Mouse (Mus musculus) liver, embryonic 16.5 days (tissue): Measurements from ENCODE around the gene Epha4. TPM values are rescaled to one million over a fixed set of nuclear protein-coding genes. Genes with fewer than 3 reads are reported as not detected.

Source experiments
- ATAC-seq: fragments of 200-750 bp; cut with Nextera tagmentation; 2 replicates; pipeline ENCODE4 v1.8.0; 2017; ENCODE audit warnings: low read depth, mild to moderate bottlenecking, moderate number of reproducible peaks, moderate library complexity
- H3K27ac ChIP-seq: fragments of 300-500 bp; sonication (generic); 2 replicates; pipeline ENCODE4 v1.5.1; 2014; ENCODE audit warnings: mild to moderate bottlenecking, low read length
- H3K27me3 ChIP-seq: fragments of 300-500 bp; sonication (generic); 2 replicates; pipeline ENCODE4 v1.6.1; 2014; ENCODE audit warnings: low read depth, low read length, mixed read lengths; ENCODE audit not compliant: control insufficient read depth, insufficient read depth
- H3K36me3 ChIP-seq: fragments of 300-500 bp; sonication (generic); 2 replicates; pipeline ENCODE4 v1.6.1; 2014; ENCODE audit warnings: mild to moderate bottlenecking; ENCODE audit not compliant: control insufficient read depth, insufficient read depth
- H3K4me1 ChIP-seq: fragments of 300-500 bp; sonication (generic); 2 replicates; pipeline ENCODE4 v1.6.1; 2014; ENCODE audit warnings: low read depth, low read length, mixed read lengths; ENCODE audit not compliant: control insufficient read depth
- H3K4me2 ChIP-seq: fragments of 300-500 bp; sonication (generic); 2 replicates; pipeline ENCODE4 v1.6.1; 2014; ENCODE audit warnings: low read depth, low read length, mixed read lengths
- H3K4me3 ChIP-seq: fragments of 300-500 bp; sonication (generic); 2 replicates; pipeline ENCODE4 v1.5.1; 2014; ENCODE audit warnings: low read depth, mild to moderate bottlenecking, low read length
- H3K9ac ChIP-seq: fragments of 300-500 bp; sonication (generic); 2 replicates; pipeline ENCODE4 v1.6.1; 2014; ENCODE audit warnings: low read depth, low read length
- H3K9me3 ChIP-seq: fragments of 300-500 bp; sonication (generic); replicated peaks from 2 replicates; pipeline ENCODE4 v1.6.1; 2016; ENCODE audit warnings: low read length; ENCODE audit not compliant: control insufficient read depth
- WGBS: fragments of 180-500 bp; shearing (Covaris S2); extraction: QIAGEN DNeasy Blood & Tissue Kit; methylation state at CpG from one replicate; pipeline ENCODE4 v1.1.7; 2014; ENCODE audit not compliant: insufficient replicate concordance; 5-methylcytosine and 5-hydroxymethylcytosine counted together
- polyA plus RNA-seq: library from polyadenylated mRNA; unstranded; fragments of >200 nt; fragmentation: Nextera tagmentation; extraction: Ambion mirVana; gene quantifications from 2 replicates; pipeline ENCODE4 v1.2.1, GENCODE M21; 2015

Gene Epha4
- polyA plus RNA-seq, 1 experiment from 2014 or later = 0.30 TPM

- no peaks in the 10 kb centered on the region for H3K36me3 ChIP-seq
- H3K4me2 ChIP-seq = no peak overlapping the region
- WGBS = 48% methylated on average over 9 of the region's 9 CpGs
- H3K9me3 ChIP-seq = no peaks in the 10 kb centered on the region
- no peak overlapping the region for H3K27ac ChIP-seq
- ATAC-seq = no peak
- H3K27me3 ChIP-seq = no peaks in the 10 kb centered on the region
- no peak overlapping the region for H3K9ac ChIP-seq
- no peak overlapping the region for H3K4me3 ChIP-seq
- no peaks in the 10 kb centered on the region for H3K4me1 ChIP-seq
Measured at GRCm38 (mm10) chr1:77412871-77413669, 101.8 kb downstream of the Epha4 start.

- H3K4me2 ChIP-seq = no peak overlapping the region
- H3K4me3 ChIP-seq = no peak overlapping the region
- 42% methylated on average over 13 of the region's 13 CpGs for WGBS
- no peaks in the 10 kb centered on the region for H3K36me3 ChIP-seq
- H3K27ac ChIP-seq = no peak overlapping the region
- no peaks in the 10 kb centered on the region for H3K27me3 ChIP-seq
- H3K9ac ChIP-seq = no peak overlapping the region
- H3K4me1 ChIP-seq = no peaks in the 10 kb centered on the region
- H3K9me3 ChIP-seq = no peaks in the 10 kb centered on the region
- no peak for ATAC-seq
Measured at GRCm38 (mm10) chr1:77412285-77412684, 102.6 kb downstream of the Epha4 start.

- H3K4me2 ChIP-seq = no peak overlapping the region
- 81% methylated on average over 4 of the region's 4 CpGs for WGBS
- H3K27ac ChIP-seq = no peak overlapping the region
- H3K9me3 ChIP-seq = no peaks in the 10 kb centered on the region
- no peaks in the 10 kb centered on the region for H3K4me1 ChIP-seq
- H3K9ac ChIP-seq = no peak overlapping the region
- no peak for ATAC-seq
- H3K36me3 ChIP-seq = no peaks in the 10 kb centered on the region
- no peak overlapping the region for H3K4me3 ChIP-seq
- H3K27me3 ChIP-seq = no peaks in the 10 kb centered on the region
Measured at GRCm38 (mm10) chr1:77411222-77411621, 103.7 kb downstream of the Epha4 start.

- Histone ChIP-seq H3K4me2 (no peak overlapping the region), H3K27ac (no peak overlapping the region), H3K9me3 (no peaks in the 10 kb centered on the region), H3K4me3 (no peak overlapping the region), H3K27me3 (no peaks in the 10 kb centered on the region), H3K4me1 (no peaks in the 10 kb centered on the region), H3K36me3 (no peaks in the 10 kb centered on the region), H3K9ac (no peak overlapping the region)
- WGBS = 68% methylated on average over 2 of the region's 2 CpGs
- no peak for ATAC-seq
Measured at GRCm38 (mm10) chr1:77410716-77411115, 104.2 kb downstream of the Epha4 start.

- ATAC-seq = no peak
- H3K9ac ChIP-seq = no peak overlapping the region
- no peaks in the 10 kb centered on the region for H3K27me3 ChIP-seq
- 53% methylated on average over 3 of the region's 3 CpGs for WGBS
- no peaks in the 10 kb centered on the region for H3K36me3 ChIP-seq
- no peak overlapping the region for H3K4me2 ChIP-seq
- no peaks in the 10 kb centered on the region for H3K4me1 ChIP-seq
- H3K9me3 ChIP-seq = no peaks in the 10 kb centered on the region
- H3K27ac ChIP-seq = no peak overlapping the region
- H3K4me3 ChIP-seq = no peak overlapping the region
Measured at GRCm38 (mm10) chr1:77410153-77410552, 104.7 kb downstream of the Epha4 start.

- Histone ChIP-seq H3K4me3 (no peak overlapping the region), H3K27ac (no peak overlapping the region), H3K9ac (no peak overlapping the region), H3K36me3 (no peaks in the 10 kb centered on the region), H3K4me2 (no peak overlapping the region), H3K4me1 (no peaks in the 10 kb centered on the region), H3K27me3 (no peaks in the 10 kb centered on the region), H3K9me3 (no peaks in the 10 kb centered on the region)
- 83% methylated on average over 8 of the region's 8 CpGs for WGBS
- ATAC-seq = no peak
Measured at GRCm38 (mm10) chr1:77409509-77409908, 105.4 kb downstream of the Epha4 start.

- no peaks in the 10 kb centered on the region for H3K27me3 ChIP-seq
- no peaks in the 10 kb centered on the region for H3K4me1 ChIP-seq
- H3K4me2 ChIP-seq = no peak overlapping the region
- no peak for ATAC-seq
- no peaks in the 10 kb centered on the region for H3K36me3 ChIP-seq
- WGBS = 12% methylated on average over 9 of the region's 9 CpGs
- H3K9me3 ChIP-seq = no peaks in the 10 kb centered on the region
- H3K4me3 ChIP-seq = no peak overlapping the region
- no peak overlapping the region for H3K9ac ChIP-seq
- no peak overlapping the region for H3K27ac ChIP-seq
Measured at GRCm38 (mm10) chr1:77407417-77407816, 107.5 kb downstream of the Epha4 start.

GRCm38 (mm10) chr1:77406631-77407030, 108.3 kb downstream of the Epha4 start:
- 70% methylated on average over 9 of the region's 9 CpGs for WGBS
- no peaks in the 10 kb centered on the region for H3K9me3 ChIP-seq
- H3K4me2 ChIP-seq = no peak overlapping the region
- no peak overlapping the region for H3K9ac ChIP-seq
- no peaks in the 10 kb centered on the region for H3K36me3 ChIP-seq
- no peaks in the 10 kb centered on the region for H3K4me1 ChIP-seq
- H3K4me3 ChIP-seq = no peak overlapping the region
- no peak overlapping the region for H3K27ac ChIP-seq
- H3K27me3 ChIP-seq = no peaks in the 10 kb centered on the region
- no peak for ATAC-seq

GRCm38 (mm10) chr1:77404537-77404936, 110.4 kb downstream of the Epha4 start:
- Histone ChIP-seq H3K36me3 (no peaks in the 10 kb centered on the region), H3K9ac (no peak overlapping the region), H3K4me2 (no peak overlapping the region), H3K4me3 (no peak overlapping the region), H3K4me1 (no peaks in the 10 kb centered on the region), H3K27me3 (no peaks in the 10 kb centered on the region), H3K9me3 (no peaks in the 10 kb centered on the region), H3K27ac (no peak overlapping the region)
- 55% methylated on average over 10 of the region's 10 CpGs for WGBS
- ATAC-seq = no peak
